Mouse (Mus musculus) ES-E14 (cell line): ENCODE data around the gene Mrpl36.

ENCODE experiments used
- CHD2 ChIP-seq: IDR thresholded peaks from 2 replicates; pipeline ENCODE4 v1.6.1; 2014; ENCODE audit warnings: mild to moderate bottlenecking, low read depth, low read length, inconsistent platforms
- HCFC1 ChIP-seq: IDR thresholded peaks from 2 replicates; pipeline ENCODE4 v1.6.1; 2012; ENCODE audit warnings: low read length, inconsistent platforms, borderline replicate concordance; ENCODE audit not compliant: insufficient read depth
- MAFK ChIP-seq: IDR thresholded peaks from 2 replicates; pipeline ENCODE4 v1.6.1; 2014; ENCODE audit warnings: mild to moderate bottlenecking, low read depth, low read length, inconsistent platforms; ENCODE audit not compliant: insufficient read depth
- ZNF384 ChIP-seq: IDR thresholded peaks from 2 replicates; pipeline ENCODE4 v1.6.1; 2012; ENCODE audit warnings: low read depth, low read length, inconsistent platforms

GRCm38 (mm10) chr13:73305398-73306084, 22.8 kb upstream of the Mrpl36 start:
- TF ChIP-seq CHD2 (no peak), HCFC1 (no peak), ZNF384 (no peak), MAFK (no peak)
